Mouse (Mus musculus): ENCODE measurements around the gene Gm11549. TPM values are rescaled to one million over a fixed set of nuclear protein-coding genes. Genes with fewer than 3 reads are reported as not detected.

The Gm11549 gene
- polyA plus RNA-seq, 1 experiment from 2014 or later = 0.21 TPM

- no peak overlapping the region for H3K9ac ChIP-seq (replicated peaks; ENCODE audit: low read length)
- DNase-seq (no peak), ATAC-seq (ENCODE audit: low FRiP score, low TSS enrichment) (no peak)
- H3K9me3 ChIP-seq (ENCODE audit: control insufficient read depth, low read length) = no peaks in the 10 kb centered on the region
- H3K4me1 ChIP-seq (ENCODE audit: control insufficient read depth, insufficient read depth, low read length) = no peaks in the 10 kb centered on the region
- no peak overlapping the region for H3K27ac ChIP-seq (replicated peaks; ENCODE audit: low read depth, low read length)
- 56% methylated on average over 2 of the region's 2 CpGs for WGBS
- H3K4me2 ChIP-seq (ENCODE audit: low read length) = no peak overlapping the region
- no peak overlapping the region for H3K4me3 ChIP-seq (replicated peaks; ENCODE audit: low read depth, low read length)
- H3K36me3 ChIP-seq (ENCODE audit: control insufficient read depth, insufficient read depth, low read length) = no peaks in the 10 kb centered on the region
- no peaks in the 10 kb centered on the region for H3K27me3 ChIP-seq (ENCODE audit: control insufficient read depth, insufficient read depth, low read length)
Measured at GRCm38 (mm10) chr3:36468871-36469270, 52.7 kb downstream of the Gm11549 start.

- Histone ChIP-seq H3K4me3 (replicated peaks; ENCODE audit: low read depth, low read length) (no peak overlapping the region), H3K9ac (replicated peaks; ENCODE audit: low read length) (no peak overlapping the region), H3K27ac (replicated peaks; ENCODE audit: low read depth, low read length) (no peak overlapping the region), H3K27me3 (ENCODE audit: control insufficient read depth, insufficient read depth, low read length) (no peaks in the 10 kb centered on the region), H3K9me3 (ENCODE audit: control insufficient read depth, low read length) (no peaks in the 10 kb centered on the region), H3K36me3 (ENCODE audit: control insufficient read depth, insufficient read depth, low read length) (no peaks in the 10 kb centered on the region), H3K4me1 (ENCODE audit: control insufficient read depth, insufficient read depth, low read length) (no peaks in the 10 kb centered on the region), H3K4me2 (ENCODE audit: low read length) (no peak overlapping the region)
- WGBS = 91% methylated on average over 7 of the region's 7 CpGs
- DNase-seq = no peak
- ATAC-seq (ENCODE audit: low FRiP score, low TSS enrichment) = no peak
Measured at GRCm38 (mm10) chr3:36467632-36468031, 54.0 kb downstream of the Gm11549 start.

- H3K4me1 ChIP-seq (ENCODE audit: control insufficient read depth, insufficient read depth, low read length) = no peaks in the 10 kb centered on the region
- no peak for ATAC-seq (ENCODE audit: low FRiP score, low TSS enrichment)
- no peak overlapping the region for H3K4me2 ChIP-seq (ENCODE audit: low read length)
- WGBS = 53% methylated on average over 7 of the region's 7 CpGs
- H3K4me3 ChIP-seq (replicated peaks; ENCODE audit: low read depth, low read length) = no peak overlapping the region
- no peaks in the 10 kb centered on the region for H3K9me3 ChIP-seq (ENCODE audit: control insufficient read depth, low read length)
- no peaks in the 10 kb centered on the region for H3K36me3 ChIP-seq (ENCODE audit: control insufficient read depth, insufficient read depth, low read length)
- no peak overlapping the region for H3K27ac ChIP-seq (replicated peaks; ENCODE audit: low read depth, low read length)
- H3K9ac ChIP-seq (replicated peaks; ENCODE audit: low read length) = no peak overlapping the region
- H3K27me3 ChIP-seq (ENCODE audit: control insufficient read depth, insufficient read depth, low read length) = no peaks in the 10 kb centered on the region
- DNase-seq = no peak
Measured at GRCm38 (mm10) chr3:36465538-36465937, 56.1 kb downstream of the Gm11549 start.

Small RNAs within 50 kb of the gene (microRNA-seq; reads per million reads assigned to microRNA genes)
- gene Mir7009 = 0.44 reads per million

Other genes starting within 250 kb of the Gm11549 start
- gene Anxa5, start 45.9 kb downstream of the Gm11549 start, polyA plus RNA-seq (2014; fragmentation: Nextera tagmentation; extraction: Ambion mirVana) = 19.8 and 49.1 TPM in 2 replicates
- 0.24 TPM in 1 of 2 replicates, not detected in the other for gene 1810062G17Rik, start 45.9 kb downstream of the Gm11549 start, polyA plus RNA-seq (2014; fragmentation: Nextera tagmentation; extraction: Ambion mirVana)
- gene Exosc9, start 30.8 kb upstream of the Gm11549 start, polyA plus RNA-seq (2014; fragmentation: Nextera tagmentation; extraction: Ambion mirVana) = 83.2 and 85.5 TPM in 2 replicates
- gene Ccna2, start 50.3 kb upstream of the Gm11549 start, polyA plus RNA-seq (2014; fragmentation: Nextera tagmentation; extraction: Ambion mirVana) = 24.7 and 55.1 TPM in 2 replicates
- gene Bbs7, start 91.7 kb upstream of the Gm11549 start, polyA plus RNA-seq (2014; fragmentation: Nextera tagmentation; extraction: Ambion mirVana) = 14.2 and 21.6 TPM in 2 replicates
- gene Trpc3, start 168.4 kb upstream of the Gm11549 start, polyA plus RNA-seq (2014; fragmentation: Nextera tagmentation; extraction: Ambion mirVana) = 7.8 and 8.4 TPM in 2 replicates

Measured in midbrain, embryonic 14.5 days (tissue).